Mouse (Mus musculus): ENCODE results near the gene Carf. TPM values are rescaled to one million over a fixed set of nuclear protein-coding genes. Genes with fewer than 3 reads are reported as not detected.

The Carf gene
- polyA plus RNA-seq, 1 experiment from 2014 or later = 7.0 TPM

DNA sequence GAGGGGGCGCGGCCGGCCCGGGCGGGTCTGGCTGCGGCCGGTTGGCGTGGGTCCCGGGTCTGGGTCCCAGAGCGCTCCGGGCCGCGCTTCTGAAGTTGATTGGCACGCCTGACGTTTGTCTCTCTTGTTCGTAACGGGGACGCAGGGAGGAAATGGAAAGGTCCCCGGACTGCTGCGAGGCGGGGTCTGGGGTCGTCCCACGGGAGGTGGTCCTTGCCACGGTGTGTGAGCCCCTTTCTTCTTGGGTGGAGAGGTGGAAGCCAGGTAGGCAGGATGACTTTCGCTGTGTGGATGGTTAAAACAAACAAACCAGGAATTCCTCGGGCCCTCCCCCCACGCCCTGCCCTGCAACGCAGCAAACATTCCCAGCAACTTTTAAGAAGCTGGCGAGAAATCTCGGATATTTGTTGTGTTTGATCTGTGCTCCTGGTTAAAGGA is 82.8 kb downstream of the Carf start:
- ATAC-seq (ENCODE audit: low FRiP score) = no peak; the same call in 1 of the 2 replicates
- 0% methylated on average over 27 of the region's 30 CpGs for WGBS
- Histone ChIP-seq H3K9ac (peak overlapping the region; percentile 85), H3K27me3 (no peaks in the 10 kb centered on the region), H3K9me3 (no peaks in the 10 kb centered on the region), H3K27ac (peak overlapping the region; percentile 96), H3K4me1 (peaks cover 14% of the 10 kb centered on the region), H3K4me2 (peak overlapping the region; percentile 58), H3K36me3 (replicated peaks) (no peaks in the 10 kb centered on the region), H3K4me3 (replicated peaks) (peak overlapping the region; percentile 80)

DNA sequence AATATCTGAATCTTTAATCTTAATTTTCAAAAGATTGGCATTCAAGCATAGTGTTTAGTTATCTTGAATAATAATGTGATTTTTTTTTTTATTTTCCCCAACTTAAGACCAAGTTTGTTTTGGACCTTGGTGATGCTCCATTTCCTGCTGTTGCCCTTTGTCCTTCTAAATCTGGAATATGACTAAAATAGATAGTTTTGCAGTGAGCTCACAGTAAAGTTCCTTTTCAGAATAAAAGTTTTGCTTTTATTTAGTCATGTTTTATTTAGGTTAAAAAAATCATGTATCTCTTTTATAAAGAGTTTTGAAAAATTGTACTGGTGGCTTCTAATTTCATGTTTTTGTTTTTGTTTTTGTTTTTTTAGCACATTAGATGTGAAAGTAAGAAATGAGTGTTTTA is 90.4 kb downstream of the Carf start:
- Histone ChIP-seq H3K4me2 (no peak overlapping the region), H3K27ac (no peak overlapping the region), H3K36me3 (replicated peaks) (0 out of 2 replicates have a peak, but pooled peaks cover 3% of the 10 kb centered on the region), H3K9me3 (no peaks in the 10 kb centered on the region), H3K4me3 (replicated peaks) (no peak overlapping the region), H3K9ac (no peak overlapping the region), H3K27me3 (no peaks in the 10 kb centered on the region), H3K4me1 (no peaks in the 10 kb centered on the region)
- ATAC-seq (ENCODE audit: low FRiP score) = no peak

DNA sequence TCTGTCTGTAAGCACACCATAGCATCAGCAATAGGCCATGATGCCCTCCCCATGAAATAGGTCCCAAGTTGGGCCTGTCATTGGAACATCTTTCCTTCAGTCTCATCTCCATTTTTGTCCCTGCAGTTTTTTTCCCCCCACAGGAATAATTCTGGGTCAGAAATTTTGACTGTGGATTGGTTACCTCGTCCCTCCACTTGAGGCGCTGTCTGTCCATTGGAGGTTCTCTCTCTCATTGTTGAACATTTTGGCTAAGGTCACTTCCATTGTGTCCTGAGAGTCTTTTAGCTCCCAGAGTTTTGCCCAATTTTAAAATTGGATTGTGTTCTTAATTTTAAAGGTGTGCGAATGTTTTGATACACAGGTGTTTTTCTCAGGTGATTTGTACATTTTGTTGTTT is 98.8 kb downstream of the Carf start:
- no peak overlapping the region for H3K4me2 ChIP-seq

GRCm38 (mm10) chr1:60199006-60199405 is 101.0 kb downstream of the Carf start:
- Histone ChIP-seq H3K4me3 (replicated peaks) (no peak overlapping the region), H3K4me1 (no peaks in the 10 kb centered on the region), H3K27ac (no peak overlapping the region), H3K36me3 (replicated peaks) (peaks cover 35% of the 10 kb centered on the region), H3K9me3 (no peaks in the 10 kb centered on the region), H3K9ac (no peak overlapping the region), H3K4me2 (no peak overlapping the region), H3K27me3 (no peaks in the 10 kb centered on the region)
- WGBS = 87% methylated on average over 4 of the region's 4 CpGs
- no peak for ATAC-seq (ENCODE audit: low FRiP score)

More for the DNA sequence above, 98.8 kb downstream of the Carf start:
- ATAC-seq (ENCODE audit: low FRiP score) = no peak
- 73% methylated on average over 3 of the region's 3 CpGs for WGBS
- no peak overlapping the region for H3K27ac ChIP-seq
- H3K36me3 ChIP-seq (replicated peaks) = peaks cover 16% of the 10 kb centered on the region
- H3K4me1 ChIP-seq = no peaks in the 10 kb centered on the region
- H3K4me3 ChIP-seq (replicated peaks) = no peak overlapping the region
- H3K9me3 ChIP-seq = no peaks in the 10 kb centered on the region
- H3K27me3 ChIP-seq = no peaks in the 10 kb centered on the region
- no peak overlapping the region for H3K9ac ChIP-seq

Other genes with a start within 250 kb of the Carf start
- gene Fam117b, start 185.2 kb upstream of the Carf start, polyA plus RNA-seq (2016; fragmentation: Nextera tagmentation; extraction: Ambion mirVana) = 23.4 and 25.0 TPM in 2 replicates
- 5.5 and 6.2 TPM in 2 replicates for gene Ica1l, start 55.1 kb upstream of the Carf start, polyA plus RNA-seq (2016; fragmentation: Nextera tagmentation; extraction: Ambion mirVana)
- gene Wdr12, start 398 bp downstream of the Carf start, polyA plus RNA-seq (2016; fragmentation: Nextera tagmentation; extraction: Ambion mirVana) = 48.5 and 56.8 TPM in 2 replicates
- gene Nbeal1, start 82.4 kb downstream of the Carf start, polyA plus RNA-seq (2016; fragmentation: Nextera tagmentation; extraction: Ambion mirVana) = 10.2 and 12.3 TPM in 2 replicates
- 18.9 and 19.3 TPM in 2 replicates for gene Cyp20a1, start 245.1 kb downstream of the Carf start, polyA plus RNA-seq (2016; fragmentation: Nextera tagmentation; extraction: Ambion mirVana)

Measured in forebrain, embryonic 12.5 days (tissue).